Mouse (Mus musculus): Measurements from ENCODE around the gene Ccnl1. TPM values are rescaled to one million over a fixed set of nuclear protein-coding genes. Genes with fewer than 3 reads are reported as not detected.
A peak's percentile ranks its signal among the peaks of the same experiment; 100 is the strongest.

Gene Ccnl1
- polyA plus RNA-seq, 1 experiment from 2014 or later = 61.2 TPM

- Histone ChIP-seq H3K36me3 (no peaks in the 10 kb centered on the region), H3K9ac (no peak overlapping the region), H3K4me3 (no peak overlapping the region), H3K9me3 (no peaks in the 10 kb centered on the region), H3K27me3 (replicated peaks) (no peaks in the 10 kb centered on the region), H3K27ac (replicated peaks) (no peak overlapping the region), H3K4me1 (no peaks in the 10 kb centered on the region), H3K4me2 (no peak overlapping the region)
- no peak for ATAC-seq (ENCODE audit: extremely low read depth, insufficient number of reproducible peaks, low FRiP score, low TSS enrichment)
- 82% methylated on average over 2 of the region's 2 CpGs for WGBS
Observed at GRCm38 (mm10) chr3:65919016-65919415, 39.0 kb downstream of the Ccnl1 start.

- Histone ChIP-seq H3K4me1 (no peaks in the 10 kb centered on the region), H3K4me3 (no peak overlapping the region), H3K9ac (no peak overlapping the region), H3K27ac (replicated peaks) (no peak overlapping the region), H3K9me3 (no peaks in the 10 kb centered on the region), H3K27me3 (replicated peaks) (no peaks in the 10 kb centered on the region), H3K36me3 (no peaks in the 10 kb centered on the region), H3K4me2 (no peak overlapping the region)
- ATAC-seq (ENCODE audit: extremely low read depth, insufficient number of reproducible peaks, low FRiP score, low TSS enrichment) = no peak
- WGBS = 70% methylated on average over 4 of the region's 4 CpGs
Observed at GRCm38 (mm10) chr3:65912928-65913327, 45.1 kb downstream of the Ccnl1 start.

- H3K9me3 ChIP-seq = no peaks in the 10 kb centered on the region
- H3K4me1 ChIP-seq = no peaks in the 10 kb centered on the region
- H3K4me3 ChIP-seq = no peak overlapping the region
- 65% methylated on average over 11 of the region's 11 CpGs for WGBS
- H3K9ac ChIP-seq = no peak overlapping the region; the same call in 1 of the 2 replicates
- H3K36me3 ChIP-seq = no peaks in the 10 kb centered on the region
- ATAC-seq (ENCODE audit: extremely low read depth, insufficient number of reproducible peaks, low FRiP score, low TSS enrichment) = no peak
- H3K27ac ChIP-seq (replicated peaks) = no peak overlapping the region
- no peak overlapping the region for H3K4me2 ChIP-seq
- H3K27me3 ChIP-seq (replicated peaks) = no peaks in the 10 kb centered on the region
Observed at GRCm38 (mm10) chr3:65912217-65912616, 45.8 kb downstream of the Ccnl1 start.

- H3K9ac ChIP-seq = no peak overlapping the region
- no peaks in the 10 kb centered on the region for H3K9me3 ChIP-seq
- H3K36me3 ChIP-seq = no peaks in the 10 kb centered on the region
- H3K27me3 ChIP-seq (replicated peaks) = no peaks in the 10 kb centered on the region
- H3K4me3 ChIP-seq = no peak overlapping the region
- H3K4me2 ChIP-seq = no peak overlapping the region
- 71% methylated on average over 3 of the region's 3 CpGs for WGBS
- ATAC-seq (ENCODE audit: extremely low read depth, insufficient number of reproducible peaks, low FRiP score, low TSS enrichment) = no peak
- no peak overlapping the region for H3K27ac ChIP-seq (replicated peaks)
- peaks cover 2% of the 10 kb centered on the region for H3K4me1 ChIP-seq
Observed at GRCm38 (mm10) chr3:65911265-65911664, 46.8 kb downstream of the Ccnl1 start.

- Histone ChIP-seq H3K27ac (replicated peaks) (no peak overlapping the region), H3K4me1 (peaks cover 18% of the 10 kb centered on the region), H3K27me3 (replicated peaks) (no peaks in the 10 kb centered on the region), H3K4me3 (no peak overlapping the region), H3K36me3 (no peaks in the 10 kb centered on the region), H3K4me2 (no peak overlapping the region), H3K9ac (no peak overlapping the region), H3K9me3 (no peaks in the 10 kb centered on the region)
- ATAC-seq (ENCODE audit: extremely low read depth, insufficient number of reproducible peaks, low FRiP score, low TSS enrichment) = no peak
- WGBS = 84% methylated on average over 2 of the region's 2 CpGs
Observed at GRCm38 (mm10) chr3:65909454-65909853, 48.6 kb downstream of the Ccnl1 start.

GRCm38 (mm10) chr3:65907536-65907935 is 50.5 kb downstream of the Ccnl1 start:
- ATAC-seq (ENCODE audit: extremely low read depth, insufficient number of reproducible peaks, low FRiP score, low TSS enrichment) = no peak
- Histone ChIP-seq H3K9me3 (no peaks in the 10 kb centered on the region), H3K4me2 (no peak overlapping the region), H3K4me3 (no peak overlapping the region), H3K36me3 (no peaks in the 10 kb centered on the region), H3K9ac (no peak overlapping the region), H3K4me1 (peaks cover 28% of the 10 kb centered on the region), H3K27me3 (replicated peaks) (no peaks in the 10 kb centered on the region), H3K27ac (replicated peaks) (no peak overlapping the region)
- WGBS = 89% methylated on average over 4 of the region's 4 CpGs

- H3K4me2 ChIP-seq = peak overlapping the region; percentile 12; the same call in 1 of the 2 replicates
- no peaks in the 10 kb centered on the region for H3K9me3 ChIP-seq
- no peak overlapping the region; the same call in 1 of the 2 replicates for H3K9ac ChIP-seq
- ATAC-seq (ENCODE audit: extremely low read depth, insufficient number of reproducible peaks, low FRiP score, low TSS enrichment) = no peak
- WGBS = 16% methylated on average over 7 of the region's 7 CpGs
- peaks cover 28% of the 10 kb centered on the region for H3K4me1 ChIP-seq
- no peaks in the 10 kb centered on the region for H3K36me3 ChIP-seq
- peak overlapping the region; percentile 80 for H3K27ac ChIP-seq (replicated peaks)
- no peak overlapping the region for H3K4me3 ChIP-seq
- H3K27me3 ChIP-seq (replicated peaks) = no peaks in the 10 kb centered on the region
Observed at GRCm38 (mm10) chr3:65905281-65906169, 52.5 kb downstream of the Ccnl1 start.

GRCm38 (mm10) chr3:65904711-65905110 is 53.3 kb downstream of the Ccnl1 start:
- WGBS = 3% methylated on average over 6 of the region's 6 CpGs
- H3K27ac ChIP-seq (replicated peaks) = peak overlapping the region; percentile 84
- peaks cover 28% of the 10 kb centered on the region for H3K4me1 ChIP-seq
- 0 out of 2 replicates have a peak overlapping the region, but pooled peaks have one; percentile 19 for H3K9ac ChIP-seq
- no peaks in the 10 kb centered on the region for H3K27me3 ChIP-seq (replicated peaks)
- peak overlapping the region; percentile 25 for H3K4me2 ChIP-seq
- H3K9me3 ChIP-seq = no peaks in the 10 kb centered on the region
- H3K4me3 ChIP-seq = no peak overlapping the region
- no peaks in the 10 kb centered on the region for H3K36me3 ChIP-seq
- peak; percentile 66; the same call in 1 of the 2 replicates for ATAC-seq (ENCODE audit: extremely low read depth, insufficient number of reproducible peaks, low FRiP score, low TSS enrichment)

- no peaks in the 10 kb centered on the region for H3K36me3 ChIP-seq
- WGBS = 10% methylated on average over 4 of the region's 4 CpGs
- peaks cover 28% of the 10 kb centered on the region for H3K4me1 ChIP-seq
- no peak for ATAC-seq (ENCODE audit: extremely low read depth, insufficient number of reproducible peaks, low FRiP score, low TSS enrichment)
- no peak overlapping the region for H3K4me3 ChIP-seq
- H3K27me3 ChIP-seq (replicated peaks) = no peaks in the 10 kb centered on the region
- H3K9ac ChIP-seq = peak overlapping the region; percentile 19; the same call in 1 of the 2 replicates
- peak overlapping the region; percentile 25; the same call in 1 of the 2 replicates for H3K4me2 ChIP-seq
- H3K9me3 ChIP-seq = no peaks in the 10 kb centered on the region
- peak overlapping the region; percentile 84 for H3K27ac ChIP-seq (replicated peaks)
Observed at GRCm38 (mm10) chr3:65904106-65904505, 53.9 kb downstream of the Ccnl1 start.

GRCm38 (mm10) chr3:65898598-65899278 is 59.3 kb downstream of the Ccnl1 start:
- Histone ChIP-seq H3K27ac (replicated peaks) (peak overlapping the region; percentile 60), H3K4me3 (no peak overlapping the region), H3K9ac (0 out of 2 replicates have a peak overlapping the region, but pooled peaks have one; percentile 40), H3K4me2 (no peak overlapping the region), H3K4me1 (peaks cover 41% of the 10 kb centered on the region), H3K36me3 (no peaks in the 10 kb centered on the region), H3K9me3 (no peaks in the 10 kb centered on the region), H3K27me3 (replicated peaks) (no peaks in the 10 kb centered on the region)
- WGBS = 65% methylated on average over 8 of the region's 8 CpGs
- no peak for ATAC-seq (ENCODE audit: extremely low read depth, insufficient number of reproducible peaks, low FRiP score, low TSS enrichment)

GRCm38 (mm10) chr3:65897233-65897993 is 60.6 kb downstream of the Ccnl1 start:
- Histone ChIP-seq H3K4me2 (no peak overlapping the region), H3K9ac (no peak overlapping the region), H3K4me3 (no peak overlapping the region), H3K27me3 (replicated peaks) (no peaks in the 10 kb centered on the region), H3K9me3 (peaks cover 9% of the 10 kb centered on the region; the same call in 1 of the 2 replicates), H3K27ac (replicated peaks) (peak overlapping the region; percentile 60), H3K4me1 (peaks cover 37% of the 10 kb centered on the region), H3K36me3 (no peaks in the 10 kb centered on the region)
- peak; percentile 62 for ATAC-seq (ENCODE audit: extremely low read depth, insufficient number of reproducible peaks, low FRiP score, low TSS enrichment)
- 6% methylated on average over 3 of the region's 3 CpGs for WGBS

Measured in heart, embryonic 13.5 days (tissue).